Mouse (Mus musculus) E14TG2a.4 (cell line): ENCODE data around the gene Pkig.

Source experiments
- H3K27me3 ChIP-seq: 2 replicates; pipeline ENCODE4 v1.6.1; 2014; ENCODE audit warnings: low read length, control low read depth; ENCODE audit not compliant: insufficient read depth
- H3K36me3 ChIP-seq: 2 replicates; pipeline ENCODE4 v1.6.1; 2014; ENCODE audit warnings: low read length, control low read depth; ENCODE audit not compliant: insufficient read depth
- H3K4me1 ChIP-seq: replicated peaks from 2 replicates; pipeline ENCODE4 v1.6.1; 2014; ENCODE audit warnings: low read depth, low read length, control low read depth
- H3K4me3 ChIP-seq: replicated peaks from 2 replicates; pipeline ENCODE4 v1.5.1; 2014; ENCODE audit warnings: mild to moderate bottlenecking, low read length
- H3K9me3 ChIP-seq: 2 replicates; pipeline ENCODE4 v1.6.1; 2014; ENCODE audit warnings: low read length, control low read depth
- CTCF ChIP-seq: conservative IDR thresholded peaks from 2 replicates; pipeline ENCODE4 v1.5.1; 2014; ENCODE audit warnings: low read length
- NANOG ChIP-seq: IDR thresholded peaks from 2 replicates; pipeline ENCODE4 v1.6.1; 2014; ENCODE audit warnings: borderline replicate concordance, low read length, mixed read lengths
- POU5F1 ChIP-seq: IDR thresholded peaks from 2 replicates; pipeline ENCODE4 v1.6.1; 2014; ENCODE audit warnings: low read length, borderline replicate concordance

Gene Pkig

DNA sequence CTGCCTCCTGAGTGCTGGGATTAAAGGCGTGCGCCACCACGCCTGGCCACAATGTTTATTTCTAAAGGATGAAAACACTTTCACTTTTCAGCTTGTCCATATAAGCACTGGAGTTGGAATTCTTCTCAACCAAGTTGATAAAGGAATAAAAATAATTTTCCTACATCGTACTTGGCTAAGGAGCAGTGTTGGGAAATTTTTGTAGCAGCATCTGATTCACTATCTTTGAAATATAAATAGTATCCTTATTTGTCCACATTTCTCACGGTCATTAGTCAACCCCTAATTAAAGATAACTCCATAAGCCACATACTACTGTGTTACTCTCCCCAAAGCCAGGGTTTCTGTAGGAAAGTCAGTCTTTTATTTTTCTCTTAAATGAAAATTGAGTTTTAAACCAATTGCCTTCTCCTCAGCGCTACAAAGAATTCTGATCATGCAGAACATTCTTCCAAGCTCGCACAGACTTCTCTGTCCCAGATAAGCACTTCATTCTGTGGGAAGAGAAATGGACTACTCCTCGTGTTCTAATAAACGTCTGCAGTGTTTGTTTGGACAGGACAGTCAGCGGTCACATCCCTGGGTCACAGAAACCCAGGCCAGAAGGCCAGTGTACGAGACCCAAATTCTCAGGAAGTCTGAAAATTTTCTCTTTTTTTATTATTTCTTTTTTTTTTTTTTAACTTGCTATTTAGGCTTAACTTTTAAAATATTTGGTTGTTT is 12.8 kb downstream of the Pkig start:
- Histone ChIP-seq H3K4me3 (no peak overlapping the region), H3K9me3 (no peaks in the 10 kb centered on the region), H3K27me3 (no peaks in the 10 kb centered on the region), H3K4me1 (0 out of 2 replicates have a peak, but pooled peaks cover 2% of the 10 kb centered on the region), H3K36me3 (no peaks in the 10 kb centered on the region)
- TF ChIP-seq CTCF (no peak), POU5F1 (no peak), NANOG (no peak)

GRCm38 (mm10) chr2:163674397-163674796 is 16.2 kb downstream of the Pkig start:
- TF ChIP-seq POU5F1 = no peak
- no peak for TF ChIP-seq CTCF
- TF ChIP-seq NANOG = no peak
- Histone ChIP-seq H3K27me3 (no peaks in the 10 kb centered on the region), H3K4me1 (0 out of 2 replicates have a peak, but pooled peaks cover 2% of the 10 kb centered on the region), H3K4me3 (no peak overlapping the region), H3K9me3 (no peaks in the 10 kb centered on the region), H3K36me3 (no peaks in the 10 kb centered on the region)

- no peaks in the 10 kb centered on the region for H3K36me3 ChIP-seq
- H3K27me3 ChIP-seq = no peaks in the 10 kb centered on the region
- H3K4me1 ChIP-seq = 0 out of 2 replicates have a peak, but pooled peaks cover 2% of the 10 kb centered on the region
- no peaks in the 10 kb centered on the region for H3K9me3 ChIP-seq
- TF ChIP-seq CTCF (no peak), POU5F1 (no peak), NANOG (no peak)
- no peak overlapping the region for H3K4me3 ChIP-seq
Measured at GRCm38 (mm10) chr2:163675144-163675619, 17.0 kb downstream of the Pkig start.

DNA sequence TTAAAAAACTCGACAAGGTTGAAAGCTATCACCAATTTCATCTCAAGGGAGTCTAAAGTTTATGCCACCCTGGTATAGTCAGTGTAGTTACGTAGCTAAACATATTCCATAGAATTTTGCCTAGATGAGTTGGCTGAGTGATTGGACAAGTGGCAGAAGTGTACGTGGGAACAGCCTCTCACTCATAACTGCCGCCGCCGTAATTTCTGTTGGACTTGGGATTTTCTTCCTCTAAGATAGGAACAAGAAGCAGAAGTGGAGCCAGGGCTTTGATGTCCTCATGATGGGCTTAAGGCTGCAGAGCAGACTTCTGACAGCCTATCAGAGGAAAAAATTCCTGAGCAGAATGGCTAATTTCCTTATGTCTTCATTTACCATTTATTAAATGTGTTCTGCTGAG is 17.5 kb downstream of the Pkig start:
- TF ChIP-seq NANOG (no peak), POU5F1 (no peak), CTCF (no peak)

GRCm38 (mm10) chr2:163676321-163676720 is 18.1 kb downstream of the Pkig start:
- H3K9me3 ChIP-seq = no peaks in the 10 kb centered on the region
- no peak for TF ChIP-seq CTCF
- no peak for TF ChIP-seq NANOG
- TF ChIP-seq POU5F1 = no peak
- no peak overlapping the region for H3K4me3 ChIP-seq

More for the DNA sequence above, 17.5 kb downstream of the Pkig start:
- Histone ChIP-seq H3K4me3 (no peak overlapping the region), H3K9me3 (no peaks in the 10 kb centered on the region), H3K4me1 (0 out of 2 replicates have a peak, but pooled peaks cover 2% of the 10 kb centered on the region), H3K27me3 (no peaks in the 10 kb centered on the region), H3K36me3 (no peaks in the 10 kb centered on the region)

DNA sequence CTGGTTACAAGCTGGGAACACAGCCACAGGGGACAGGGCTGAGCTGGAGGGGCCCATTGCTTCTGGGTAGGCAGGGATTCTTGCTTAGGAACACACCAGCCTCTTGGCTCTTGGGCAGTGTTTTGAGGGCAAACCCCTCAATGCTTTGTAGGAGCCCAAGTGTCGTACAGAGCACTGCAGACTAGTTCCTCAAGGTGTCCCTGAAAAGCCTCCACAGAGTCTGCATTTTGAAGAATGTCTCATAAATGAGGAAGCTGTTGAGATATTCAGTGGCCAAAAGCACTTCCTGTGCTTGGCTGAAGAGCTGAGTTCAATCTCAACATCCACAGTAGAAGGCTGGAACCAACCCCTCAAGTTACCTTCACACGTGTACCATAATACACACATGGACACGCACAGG is 18.6 kb downstream of the Pkig start:
- Histone ChIP-seq H3K4me1 (0 out of 2 replicates have a peak, but pooled peaks cover 2% of the 10 kb centered on the region), H3K36me3 (no peaks in the 10 kb centered on the region), H3K27me3 (no peaks in the 10 kb centered on the region), H3K9me3 (no peaks in the 10 kb centered on the region), H3K4me3 (no peak overlapping the region)
- no peak for TF ChIP-seq CTCF
- no peak for TF ChIP-seq NANOG
- no peak for TF ChIP-seq POU5F1

More at GRCm38 (mm10) chr2:163676321-163676720, 18.1 kb downstream of the Pkig start:
- Histone ChIP-seq H3K27me3 (no peaks in the 10 kb centered on the region), H3K4me1 (0 out of 2 replicates have a peak, but pooled peaks cover 2% of the 10 kb centered on the region), H3K36me3 (no peaks in the 10 kb centered on the region)

DNA sequence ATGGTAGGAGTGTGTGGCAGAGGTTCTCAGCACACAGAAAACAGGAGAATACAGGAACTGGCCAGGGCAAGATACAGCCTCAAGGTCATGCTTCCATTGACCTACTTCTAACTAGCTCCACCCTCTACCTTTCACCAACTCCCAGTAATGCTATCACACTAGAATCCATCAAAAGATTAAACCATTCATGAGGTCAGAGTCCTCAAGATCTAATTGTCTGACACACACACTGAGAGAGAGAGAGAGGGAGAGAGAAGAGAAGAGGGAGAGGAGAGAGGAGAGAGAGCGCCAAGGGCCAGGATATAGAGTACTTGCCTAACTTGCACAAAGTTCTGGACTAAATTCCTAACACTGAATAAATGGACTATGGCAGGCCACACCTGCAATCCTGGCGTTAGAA is 24.2 kb downstream of the Pkig start:
- H3K27me3 ChIP-seq = no peaks in the 10 kb centered on the region
- H3K9me3 ChIP-seq = no peaks in the 10 kb centered on the region
- H3K4me3 ChIP-seq = no peak overlapping the region
- TF ChIP-seq POU5F1 (no peak), CTCF (no peak)
- no peaks in the 10 kb centered on the region for H3K4me1 ChIP-seq
- H3K36me3 ChIP-seq = no peaks in the 10 kb centered on the region

- Histone ChIP-seq H3K4me1 (no peaks in the 10 kb centered on the region), H3K4me3 (no peak overlapping the region), H3K36me3 (no peaks in the 10 kb centered on the region), H3K9me3 (no peaks in the 10 kb centered on the region), H3K27me3 (no peaks in the 10 kb centered on the region)
- TF ChIP-seq NANOG (no peak), POU5F1 (no peak), CTCF (no peak)
Measured at GRCm38 (mm10) chr2:163685287-163685686, 27.1 kb downstream of the Pkig start.
